Mouse (Mus musculus): ENCODE measurements around the gene Pacs2.

DNA sequence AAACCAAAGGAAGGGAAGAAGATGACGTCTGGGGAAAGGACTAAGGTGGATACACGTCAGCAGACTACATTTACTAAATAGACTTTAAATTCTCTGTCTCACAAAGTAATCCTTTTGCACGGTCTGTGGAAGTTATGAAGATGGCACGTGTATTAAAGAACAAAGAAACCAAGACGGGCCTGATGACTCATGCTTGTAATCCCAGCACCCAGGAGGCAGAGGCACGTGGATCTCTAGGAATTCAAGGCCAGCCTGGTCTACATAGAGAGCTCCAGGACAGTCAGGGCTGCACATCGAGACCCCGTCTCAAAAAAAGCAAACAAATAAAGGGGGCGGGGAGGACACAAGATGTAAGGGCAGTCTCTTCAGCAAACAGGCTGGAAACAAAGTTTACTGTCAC is 39.6 kb upstream of the Pacs2 start:
- TF ChIP-seq CTCF (IDR thresholded peaks at IDR 0.05; ENCODE audit: low read depth) (no peak), EP300 (IDR thresholded peaks at IDR 0.05; ENCODE audit: low read depth) (no peak)

Measured in liver, postnatal 0 days (tissue).